Mouse (Mus musculus) layer of hippocampus, postnatal 25 days (tissue): ENCODE results near the gene 4930412O13Rik. TPM values are rescaled to one million over a fixed set of nuclear protein-coding genes. Genes with fewer than 3 reads are reported as not detected.

Source experiments
- DNase-seq, 2 experiments: peaks; one replicate each; pipeline ENCODE4 v3.0.0; 2022; ENCODE audit warnings: mixed read lengths in 2 of 2, low spot score in 1 of 2; ENCODE audit errors: extremely low spot score in 1 of 2
- total RNA-seq, 2 experiments: library from RNA; stranded (reverse); gene quantifications; 2 replicates each; pipeline ENCODE4 v1.2.3; 2021

4930412O13Rik gene
- total RNA-seq, 2 experiments from 2014 or later, result not detected

GRCm38 (mm10) chr2:9879493-9879892 is 1.6 kb upstream of the 4930412O13Rik start:
- DNase-seq, result peak in 1 of 2 experiments; percentile 39

DNA sequence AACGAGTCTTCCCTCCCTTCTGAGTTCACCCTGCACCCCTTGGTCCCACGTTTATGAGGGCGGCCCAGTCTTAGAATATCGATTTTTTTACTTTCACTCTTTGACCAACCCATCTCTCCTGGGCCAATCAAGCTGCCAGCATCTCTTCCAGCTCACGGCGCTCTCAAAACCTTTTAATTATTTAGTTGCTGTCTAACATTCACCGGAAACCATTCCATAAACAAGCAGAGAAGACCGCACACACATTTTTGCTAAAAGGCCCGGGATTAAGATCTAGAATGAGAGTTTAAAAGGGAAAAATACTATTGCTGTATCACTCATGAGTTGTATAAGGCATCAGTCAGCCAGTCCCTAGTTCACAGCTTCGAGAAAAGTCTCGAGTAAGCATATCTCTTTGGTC is 781 bp upstream of the 4930412O13Rik start:
- no peak for DNase-seq

- DNase-seq, result no peak
Measured at GRCm38 (mm10) chr2:9881611-9882023, 565 bp downstream of the 4930412O13Rik start.

GRCm38 (mm10) chr2:9882371-9882925 is 1.4 kb downstream of the 4930412O13Rik start:
- DNase-seq, result no peak

DNA sequence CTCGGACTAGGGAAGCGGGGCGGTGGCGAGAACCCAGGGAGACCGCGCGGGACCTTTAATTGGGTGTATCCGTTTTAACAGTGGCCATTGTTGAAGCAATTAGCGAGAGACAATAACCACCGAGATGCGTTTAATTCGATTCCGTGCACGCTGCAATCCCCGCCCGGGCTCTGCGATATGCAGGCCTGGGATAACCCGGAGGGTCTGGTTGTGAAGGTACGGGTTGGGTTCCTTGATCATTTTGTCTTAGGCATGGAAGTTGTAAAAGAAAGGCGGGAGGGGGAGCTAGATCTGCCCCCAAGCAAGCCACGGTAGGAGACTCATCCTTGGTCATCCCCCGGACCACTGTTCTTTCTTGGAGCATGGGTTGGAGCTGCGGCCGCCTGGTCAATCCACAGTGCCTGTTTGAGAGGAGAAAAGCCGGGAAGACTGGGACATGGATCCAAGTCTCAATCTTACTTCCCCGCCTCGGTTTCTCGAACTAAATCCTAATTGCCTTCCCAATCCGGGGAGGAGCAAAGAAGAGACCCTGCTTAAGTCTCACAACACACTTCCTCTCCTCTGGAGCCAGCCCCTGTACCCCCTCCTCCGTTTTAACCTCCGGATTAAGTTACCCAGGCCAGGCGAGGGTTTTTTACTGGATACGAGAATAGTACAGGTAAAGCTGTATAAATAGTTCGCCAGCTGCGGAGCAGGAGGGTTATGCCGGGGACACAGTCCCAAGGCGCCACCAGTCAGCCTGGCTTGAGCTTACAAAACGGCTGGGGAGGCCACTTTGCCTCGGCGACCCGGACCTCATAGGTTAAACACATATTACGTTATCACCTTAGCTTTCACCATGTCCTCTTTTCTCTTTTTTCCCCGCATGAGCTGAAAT is 2.1 kb downstream of the 4930412O13Rik start:
- no peak for DNase-seq

DNA sequence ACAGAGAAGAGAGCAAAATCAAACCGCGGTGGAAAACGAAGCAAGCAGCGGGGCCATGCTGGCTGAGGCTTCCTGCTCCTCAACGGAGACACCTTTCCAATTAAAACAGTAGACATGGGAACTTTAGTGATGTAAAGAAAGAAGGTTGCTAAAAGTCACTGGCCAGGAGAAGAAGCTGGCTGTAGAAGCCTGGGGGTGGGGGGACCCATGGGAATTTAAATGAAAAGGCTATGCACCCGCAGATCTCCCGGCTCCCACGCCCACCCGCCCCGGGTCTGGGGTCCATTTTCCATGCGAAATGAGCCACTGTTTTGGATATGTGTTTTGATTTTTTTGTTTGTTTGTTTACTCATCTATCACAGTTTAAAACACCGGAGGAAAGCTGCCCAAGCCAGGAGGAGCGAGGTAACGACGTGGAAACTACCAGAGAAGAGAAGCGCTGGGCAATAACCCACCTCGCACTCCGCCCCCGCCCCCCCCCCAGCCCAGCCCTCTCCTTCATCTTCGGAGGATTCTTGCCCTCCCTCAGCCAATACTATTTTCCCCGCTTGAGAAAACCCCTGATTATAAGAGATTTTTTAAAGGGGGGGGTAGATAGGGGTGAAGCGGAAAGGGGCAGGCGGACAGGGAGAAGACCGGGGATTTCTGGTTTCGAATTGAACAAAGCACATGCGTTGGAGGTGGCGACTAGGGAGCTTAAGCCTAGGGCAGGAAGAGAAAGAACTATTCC is 2.9 kb downstream of the 4930412O13Rik start:
- no peak for DNase-seq

GRCm38 (mm10) chr2:9884533-9885216 is 3.6 kb downstream of the 4930412O13Rik start:
- DNase-seq, result no peak

GRCm38 (mm10) chr2:9885217-9885770 is 4.2 kb downstream of the 4930412O13Rik start:
- DNase-seq, result no peak

DNA sequence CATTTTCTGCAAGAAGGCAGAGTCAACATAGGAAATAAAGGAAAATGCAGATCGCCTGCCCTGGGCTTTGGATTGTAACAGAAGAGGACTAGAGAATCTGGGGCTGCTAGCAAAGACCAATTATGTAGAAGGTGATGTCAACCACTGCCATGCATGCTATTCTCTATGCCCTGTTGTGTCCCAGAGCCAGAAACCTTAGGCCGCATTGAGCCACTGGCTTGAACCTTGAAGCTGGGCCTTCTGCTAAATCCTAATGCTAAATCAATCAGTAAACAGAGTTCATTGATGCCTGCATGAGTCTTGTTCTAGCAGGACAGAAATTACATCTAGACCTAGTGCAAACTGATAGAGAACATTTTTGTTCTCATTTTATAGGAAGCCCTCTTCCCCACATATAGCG is 5.0 kb downstream of the 4930412O13Rik start:
- DNase-seq, result no peak

- DNase-seq, result no peak
Measured at GRCm38 (mm10) chr2:9886921-9887610, 6.0 kb downstream of the 4930412O13Rik start.

DNA sequence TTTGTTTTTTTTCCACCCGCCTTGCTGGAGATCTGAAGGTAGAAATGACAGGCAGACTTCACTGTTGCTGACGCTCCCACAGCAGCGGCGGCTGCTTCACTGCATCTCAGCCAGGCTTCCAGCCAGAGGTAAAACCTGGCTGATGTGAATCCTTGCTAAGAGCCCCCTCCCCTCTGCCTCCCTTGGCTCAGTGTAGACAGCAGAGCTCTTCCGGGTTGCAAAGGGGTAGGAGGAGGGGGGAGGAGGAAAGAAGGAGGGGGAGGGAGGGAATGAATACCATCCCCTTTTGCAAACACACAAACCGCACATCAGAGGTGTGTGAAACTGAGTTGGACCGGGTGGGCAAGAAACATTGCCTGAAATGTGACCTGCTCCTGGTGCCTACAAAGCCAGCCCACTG is 6.6 kb downstream of the 4930412O13Rik start:
- DNase-seq, result no peak

DNA sequence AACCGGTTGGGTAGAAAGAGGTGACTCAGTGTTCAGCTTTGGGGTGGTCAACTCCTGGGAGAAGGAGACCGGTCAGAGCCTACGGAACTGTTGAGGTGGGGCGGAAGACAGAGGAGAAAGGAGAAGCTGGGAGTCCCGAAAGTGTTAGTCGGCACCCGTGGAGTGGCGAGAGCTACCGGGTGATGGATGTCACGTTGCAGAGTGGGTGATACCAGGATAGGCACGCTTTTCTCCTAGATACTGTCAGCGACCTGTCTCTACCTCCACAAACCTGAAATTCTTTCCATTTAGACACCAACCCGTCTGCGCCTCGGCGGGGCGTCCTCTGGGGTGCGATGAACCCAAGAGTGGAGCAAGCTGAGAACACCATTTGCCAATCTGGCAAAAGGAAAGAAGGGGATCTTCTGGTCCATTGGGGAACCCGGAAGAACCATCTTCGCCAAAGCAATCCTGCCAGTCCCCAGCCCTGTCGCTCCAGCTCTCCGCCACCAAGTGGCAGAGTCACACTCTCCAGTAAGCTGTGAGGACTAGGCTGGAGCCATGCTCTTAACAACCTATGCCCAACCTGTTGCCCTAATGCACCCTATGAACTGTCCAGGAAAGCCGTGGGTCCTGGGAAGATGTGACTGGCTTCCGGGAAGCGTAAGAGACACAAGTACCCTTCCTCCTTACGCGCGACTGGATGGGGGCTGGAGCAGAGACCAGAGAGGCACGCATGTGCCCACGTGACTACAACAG is 8.0 kb downstream of the 4930412O13Rik start, which contains the start of gene 9230102O04Rik:
Gene 9230102O04Rik, minus strand, starts transcription at position 628 of the 738 bp plus-strand sequence.
- DNase-seq, result no peak

DNA sequence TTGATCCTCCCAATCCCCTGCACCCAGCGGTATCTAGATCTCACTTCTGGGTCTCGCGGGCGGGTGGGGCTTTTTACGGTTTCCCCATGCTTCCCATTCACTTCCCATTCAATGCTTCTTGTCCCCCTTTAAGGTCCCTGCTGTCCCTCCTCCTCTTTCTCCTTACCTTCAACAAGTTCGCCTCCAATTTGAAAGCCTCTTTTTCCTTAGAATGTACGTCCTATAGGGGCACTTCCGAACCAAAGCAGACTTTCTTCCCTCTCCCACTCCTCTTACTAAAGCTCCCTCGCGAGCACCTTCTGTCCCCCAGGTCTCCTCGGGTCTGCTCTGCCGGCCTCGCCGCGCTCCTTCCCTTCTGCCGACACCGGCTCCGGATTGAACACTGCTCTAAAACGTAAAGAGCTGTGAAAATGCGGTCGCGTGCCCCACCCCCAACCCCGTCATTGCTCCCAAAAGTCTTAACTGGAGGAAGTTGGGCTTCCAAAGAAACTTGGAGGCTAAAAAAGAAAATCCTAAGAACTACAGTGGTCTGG is 8.7 kb downstream of the 4930412O13Rik start, which contains the start of gene Gata3:
Gene Gata3, minus strand, starts transcription at position 384 of the 533 bp plus-strand sequence.
- no peak for DNase-seq

DNA sequence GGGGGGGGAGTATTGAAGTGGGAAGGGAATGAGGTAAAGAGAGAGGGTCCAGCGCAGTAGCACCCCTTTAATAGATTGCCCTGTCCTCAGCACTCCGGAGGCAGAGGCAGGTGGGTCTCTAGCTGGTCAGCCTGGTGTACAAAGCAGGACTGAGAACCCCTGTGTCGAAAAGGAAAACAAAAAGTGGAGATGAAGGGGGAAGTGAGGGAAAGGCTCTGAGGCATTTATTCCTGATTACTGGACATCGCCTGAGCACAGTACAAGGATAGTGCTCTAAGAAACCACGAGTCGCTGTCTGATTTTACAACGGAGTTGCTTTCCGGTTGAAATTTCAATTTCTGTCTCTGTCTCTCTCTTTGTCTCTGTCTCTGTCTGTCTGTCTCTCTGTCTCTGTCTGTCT is 9.2 kb downstream of the 4930412O13Rik start:
- no peak for DNase-seq

- no peak for DNase-seq
Measured at GRCm38 (mm10) chr2:9890906-9891305, 9.9 kb downstream of the 4930412O13Rik start.

DNA sequence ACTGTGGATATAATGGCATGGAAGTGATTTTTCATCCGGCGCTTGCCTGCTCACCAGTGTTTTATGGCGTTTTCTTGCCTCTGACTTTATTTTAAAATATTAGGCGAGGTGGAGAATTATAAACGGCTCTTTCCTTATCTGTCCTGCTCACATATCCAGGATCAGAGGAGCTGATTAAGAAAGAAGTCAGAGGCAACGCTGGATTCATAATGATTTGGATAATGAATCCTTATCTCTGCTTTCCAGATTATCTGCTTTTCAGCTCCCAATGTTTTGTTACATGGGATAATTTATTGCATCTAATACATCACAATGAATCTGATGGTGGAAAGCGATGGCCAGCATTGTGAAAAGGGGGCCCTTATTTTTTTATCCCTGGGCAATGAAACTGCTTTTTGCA is 11.5 kb downstream of the 4930412O13Rik start:
- no peak for DNase-seq

DNA sequence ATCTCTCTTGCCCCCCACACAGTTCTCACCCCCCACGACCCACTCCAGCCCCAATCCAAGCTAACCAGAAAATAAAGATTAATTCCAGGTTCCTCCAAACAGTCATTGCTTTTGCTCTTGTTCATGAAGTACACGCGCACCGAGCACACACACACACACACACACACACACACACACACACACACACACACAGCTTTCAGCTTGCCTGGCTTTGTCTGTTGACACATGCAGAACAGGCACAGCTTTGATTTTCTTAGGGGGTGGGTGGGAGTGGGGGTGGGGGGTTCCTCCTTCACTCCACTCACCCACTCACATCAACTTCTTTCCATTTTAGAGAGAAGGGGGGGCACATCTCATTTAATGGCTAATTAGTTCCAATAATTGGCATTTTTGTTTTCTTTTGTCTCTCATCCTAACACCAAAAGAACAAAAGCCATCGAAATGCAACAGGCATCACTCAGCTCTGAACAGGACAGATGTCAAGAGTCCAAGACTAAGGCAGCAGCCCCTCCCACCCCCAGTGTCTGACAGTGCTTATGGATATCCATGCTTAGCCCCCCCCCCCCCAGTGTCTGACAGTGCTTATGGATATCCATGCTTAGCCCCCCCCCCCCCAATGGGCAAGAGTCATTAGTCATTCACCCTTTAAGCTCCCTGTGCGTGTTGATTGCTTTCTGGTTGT is 12.4 kb downstream of the 4930412O13Rik start:
- no peak for DNase-seq
